Mouse (Mus musculus): Measurements from ENCODE around the gene Gsc2. TPM values are rescaled to one million over a fixed set of nuclear protein-coding genes. Genes with fewer than 3 reads are reported as not detected.

Gsc2 gene
- polyA plus RNA-seq, 1 experiment from 2014 or later, result 0.21 TPM

- WGBS, result 68% methylated on average over 2 of the region's 2 CpGs
- Histone ChIP-seq H3K4me2 (no peak overlapping the region), H3K27me3 (ENCODE audit: insufficient read depth, low read length) (no peaks in the 10 kb centered on the region), H3K36me3 (ENCODE audit: insufficient read depth) (peaks cover 28% of the 10 kb centered on the region; the same call in 1 of the 2 replicates), H3K4me1 (ENCODE audit: insufficient read depth) (no peaks in the 10 kb centered on the region), H3K27ac (ENCODE audit: low read depth) (no peak overlapping the region), H3K9ac (no peak overlapping the region), H3K9me3 (ENCODE audit: low read depth, low read length) (no peaks in the 10 kb centered on the region), H3K4me3 (ENCODE audit: low read depth, low read length) (no peak overlapping the region)
- no peak for ATAC-seq (ENCODE audit: insufficient read depth)
- DNase-seq, result no peak
- TF ChIP-seq CTCF (IDR thresholded peaks at IDR 0.05; ENCODE audit: low read depth), result no peak
Measured at GRCm38 (mm10) chr16:17865293-17865692, 49.6 kb downstream of the Gsc2 start.

Other genes starting within 250 kb of the Gsc2 start
- gene Med15, start 182.2 kb downstream of the Gsc2 start, polyA plus RNA-seq (2014; fragmentation: Nextera tagmentation; extraction: Ambion mirVana), result 40.8 and 46.0 TPM in 2 replicates
- gene Klhl22, start 155.4 kb downstream of the Gsc2 start, polyA plus RNA-seq (2014; fragmentation: Nextera tagmentation; extraction: Ambion mirVana), result 67.0 and 70.7 TPM in 2 replicates
- gene Scarf2, start 117.8 kb downstream of the Gsc2 start, polyA plus RNA-seq (2014; fragmentation: Nextera tagmentation; extraction: Ambion mirVana), result 32.7 and 36.3 TPM in 2 replicates
- gene B830017H08Rik, start 81.9 kb downstream of the Gsc2 start, polyA plus RNA-seq (2014; fragmentation: Nextera tagmentation; extraction: Ambion mirVana), result 0.18 TPM in 1 of 2 replicates, not detected in the other
- 2.6 and 2.7 TPM in 2 replicates for gene Car15, start 76.7 kb downstream of the Gsc2 start, polyA plus RNA-seq (2014; fragmentation: Nextera tagmentation; extraction: Ambion mirVana)
- gene Gm20518, start 23.4 kb downstream of the Gsc2 start, polyA plus RNA-seq (2014; fragmentation: Nextera tagmentation; extraction: Ambion mirVana), result 0.29 and 0.55 TPM in 2 replicates
- gene Tssk1, start 20.8 kb downstream of the Gsc2 start, polyA plus RNA-seq (2014; fragmentation: Nextera tagmentation; extraction: Ambion mirVana), result 0.07 and 0.09 TPM in 2 replicates
- 94.6 and 105 TPM in 2 replicates for gene Dgcr2, start 16.5 kb downstream of the Gsc2 start, polyA plus RNA-seq (2014; fragmentation: Nextera tagmentation; extraction: Ambion mirVana)
- gene Tssk2, start 16.4 kb downstream of the Gsc2 start, polyA plus RNA-seq (2014; fragmentation: Nextera tagmentation; extraction: Ambion mirVana), result not detected in 2 replicates
- 32.5 and 37.3 TPM in 2 replicates for gene Ess2, start 3.7 kb downstream of the Gsc2 start, polyA plus RNA-seq (2014; fragmentation: Nextera tagmentation; extraction: Ambion mirVana)
- 59.0 and 66.6 TPM in 2 replicates for gene Slc25a1, start 13.2 kb upstream of the Gsc2 start, polyA plus RNA-seq (2014; fragmentation: Nextera tagmentation; extraction: Ambion mirVana)
- not detected in 2 replicates for gene Vpreb2, start 65.4 kb upstream of the Gsc2 start, polyA plus RNA-seq (2014; fragmentation: Nextera tagmentation; extraction: Ambion mirVana)
- 93.8 and 97.3 TPM in 2 replicates for gene Dgcr6, start 137.8 kb upstream of the Gsc2 start, polyA plus RNA-seq (2014; fragmentation: Nextera tagmentation; extraction: Ambion mirVana)
- 14.8 and 17.5 TPM in 2 replicates for gene Prodh, start 175.1 kb upstream of the Gsc2 start, polyA plus RNA-seq (2014; fragmentation: Nextera tagmentation; extraction: Ambion mirVana)
- 1.3 and 1.7 TPM in 2 replicates for gene Rtn4r, start 212.6 kb upstream of the Gsc2 start, polyA plus RNA-seq (2014; fragmentation: Nextera tagmentation; extraction: Ambion mirVana)